Mouse (Mus musculus): Measurements from ENCODE around the gene Rnf43. TPM values are rescaled to one million over a fixed set of nuclear protein-coding genes. Genes with fewer than 3 reads are reported as not detected.

The Rnf43 gene
- total and polyA plus RNA-seq, 3 experiments, result 14.6 to 17.3 TPM; not detected in 1

- Histone ChIP-seq H3K36me3 (ENCODE audit: control insufficient read depth in 1 of 2, insufficient read depth in 2 of 2, low read length in 2 of 2) (peaks cover 0 to 57% of the 10 kb centered on the region in 2 experiments; a peak in 2 of 4 replicates), H3K9me3 (replicated peaks; ENCODE audit: insufficient read depth, low read length) (no peaks in the 10 kb centered on the region), H3K9ac (ENCODE audit: control insufficient read depth, low read depth, low read length, poor library complexity, severe bottlenecking) (peak overlapping the region; percentile 74), H3K4me3 (ENCODE audit: control insufficient read depth in 1 of 2, insufficient read depth in 1 of 2, low read depth in 2 of 2, low read length in 2 of 2) (no peak overlapping the region), H3K4me1 (ENCODE audit: control insufficient read depth in 1 of 2, insufficient read depth in 2 of 2, low read length in 2 of 2) (peaks cover 39 to 70% of the 10 kb centered on the region in 2 experiments), H3K27me3 (ENCODE audit: control insufficient read depth in 1 of 2, insufficient read depth in 2 of 2, low read length in 2 of 2) (no peaks in the 10 kb centered on the region), H3K27ac (ENCODE audit: control insufficient read depth, low read depth, low read length) (peak overlapping the region; percentile 98), H3K79me2 (ENCODE audit: control insufficient read depth, insufficient read depth, low read length, poor library complexity) (peaks cover 41% of the 10 kb centered on the region)
- DNase-seq (ENCODE audit: low read depth, low spot score), result peak; percentile 60
- TF ChIP-seq ELF1 (IDR thresholded peaks at IDR 0.05; ENCODE audit: low read depth, low read length) (no peak), JUND (IDR thresholded peaks at IDR 0.05; ENCODE audit: low read depth, low read length) (no peak), RCOR1 (IDR thresholded peaks at IDR 0.05; ENCODE audit: low read depth, low read length) (peak; percentile 12; the same call in 1 of the 2 replicates), MXI1 (IDR thresholded peaks at IDR 0.05; ENCODE audit: low read depth, low read length) (no peak), GABPA (IDR thresholded peaks at IDR 0.05; ENCODE audit: low read depth, low read length) (no peak), ZC3H11A (IDR thresholded peaks at IDR 0.05; ENCODE audit: low read depth, low read length) (no peak), SIN3A (IDR thresholded peaks at IDR 0.05; ENCODE audit: low read length) (no peak), TBP (IDR thresholded peaks at IDR 0.05; ENCODE audit: low read depth, low read length) (peak; percentile 38; the same call in 1 of the 2 replicates), ETS1 (IDR thresholded peaks at IDR 0.05; ENCODE audit: low read depth, low read length) (peak; percentile 28; the same call in 1 of the 2 replicates), KAT2A (conservative IDR thresholded peaks at IDR 0.05; ENCODE audit: low read depth, low read length) (no peak), TCF12 (IDR thresholded peaks at IDR 0.05; ENCODE audit: low read depth, low read length) (no peak; the same call in 1 of the 2 replicates), RAD21 (IDR thresholded peaks at IDR 0.05; ENCODE audit: low read depth, low read length) (no peak), POLR2A (IDR thresholded peaks at IDR 0.05; ENCODE audit: control insufficient read depth in 1 of 2, insufficient read depth in 1 of 2, low read depth in 1 of 2, low read length in 2 of 2, poor library complexity in 1 of 2) (no peak), MYC (IDR thresholded peaks at IDR 0.05; ENCODE audit: low read depth, low read length) (no peak), MAZ (IDR thresholded peaks at IDR 0.05; ENCODE audit: low read depth, low read length) (no peak), POLR2AphosphoS5 (IDR thresholded peaks at IDR 0.05; ENCODE audit: borderline replicate concordance, low read depth, low read length) (no peak), MEF2A (IDR thresholded peaks at IDR 0.05; ENCODE audit: extremely low read depth, insufficient replicate concordance, low read depth, low read length, poor library complexity, severe bottlenecking) (no peak), ZMIZ1 (IDR thresholded peaks at IDR 0.05; ENCODE audit: low read depth, low read length) (no peak), POLR2AphosphoS2 (IDR thresholded peaks at IDR 0.05; ENCODE audit: low read length) (no peak), CHD1 (IDR thresholded peaks at IDR 0.05; ENCODE audit: low read depth, low read length) (no peak), ZNF384 (IDR thresholded peaks at IDR 0.05; ENCODE audit: low read depth, low read length) (no peak), CHD2 (IDR thresholded peaks at IDR 0.05; ENCODE audit: low read length) (no peak), ZKSCAN1 (IDR thresholded peaks at IDR 0.05; ENCODE audit: low read depth, low read length) (no peak), TAL1 (IDR thresholded peaks at IDR 0.05; ENCODE audit: low read length) (peak; percentile 52), UBTF (IDR thresholded peaks at IDR 0.05; ENCODE audit: borderline replicate concordance, insufficient read depth, low read depth, low read length) (no peak), USF2 (IDR thresholded peaks at IDR 0.05; ENCODE audit: borderline replicate concordance in 1 of 2, insufficient read depth in 1 of 2, low read depth in 1 of 2, low read length in 2 of 2) (no peak), SMC3 (IDR thresholded peaks at IDR 0.05; ENCODE audit: low read depth, low read length) (no peak), BHLHE40 (IDR thresholded peaks at IDR 0.05; ENCODE audit: borderline replicate concordance, low read depth, low read length) (no peak), EP300 (IDR thresholded peaks at IDR 0.05; ENCODE audit: low read depth in 1 of 2, low read length in 2 of 2) (0 out of 4 replicates have a peak, but pooled peaks of 1 of the 2 experiments have one; percentile 6), MAX (IDR thresholded peaks at IDR 0.05; ENCODE audit: low read length) (peak; percentile 39; the same call in 1 of the 2 replicates), GATA1 (IDR thresholded peaks at IDR 0.05; ENCODE audit: low read depth, low read length) (no peak), USF1 (IDR thresholded peaks at IDR 0.05; ENCODE audit: low read depth, low read length) (no peak), CTCF (IDR thresholded peaks at IDR 0.05 in 2 of 3, conservative IDR thresholded peaks at IDR 0.05 in 1 of 3; ENCODE audit: control insufficient read depth in 1 of 3, insufficient read depth in 1 of 3, low read depth in 2 of 3, low read length in 3 of 3, poor library complexity in 1 of 3, severe bottlenecking in 1 of 3) (no peak), HCFC1 (IDR thresholded peaks at IDR 0.05; ENCODE audit: low read depth, low read length) (no peak), NELFE (IDR thresholded peaks at IDR 0.05; ENCODE audit: low read depth, low read length) (no peak), MAFK (IDR thresholded peaks at IDR 0.05; ENCODE audit: borderline replicate concordance, low read depth, low read length) (no peak), E2F4 (IDR thresholded peaks at IDR 0.05; ENCODE audit: borderline replicate concordance, low read depth, low read length) (no peak), NRF1 (IDR thresholded peaks at IDR 0.05; ENCODE audit: insufficient read depth, low read depth, low read length, poor library complexity, severe bottlenecking) (no peak)
These were observed 64.9 kb downstream of the Rnf43 start for GRCm38 (mm10) chr11:87727471-87727870.
